Mouse (Mus musculus): Measurements from ENCODE around the gene Rhou.

GRCm38 (mm10) chr8:123701952-123702587 lies 48.3 kb downstream of the Rhou start:
- TF ChIP-seq EP300 (IDR thresholded peaks at IDR 0.05; ENCODE audit: low read depth), result 0 out of 2 replicates have a peak, but pooled peaks have one; percentile 45
- no peak for TF ChIP-seq CTCF (IDR thresholded peaks at IDR 0.05; ENCODE audit: low read depth)
